Mouse (Mus musculus) kidney, adult 2 months (tissue): ENCODE data around the gene Sp2. TPM values are rescaled to one million over a fixed set of nuclear protein-coding genes. Genes with fewer than 3 reads are reported as not detected.

ENCODE experiments used
- DNase-seq: peaks from one replicate; pipeline ENCODE4 v3.0.0; 2021
- H3K27ac ChIP-seq: fragments of 200-500 bp; 2 replicates; pipeline ENCODE4 v1.5.1; 2012; ENCODE audit warnings: low read depth, low read length, control low read depth, inconsistent platforms; ENCODE audit not compliant: insufficient read depth
- H3K27me3 ChIP-seq: fragments of 200-500 bp; replicated peaks from 2 replicates; pipeline ENCODE4 v1.6.1; 2012; ENCODE audit warnings: mild to moderate bottlenecking, moderate library complexity, low read length, inconsistent platforms; ENCODE audit not compliant: control insufficient read depth, insufficient read depth
- H3K36me3 ChIP-seq: fragments of 200-500 bp; 2 replicates; pipeline ENCODE4 v1.6.1; 2012; ENCODE audit warnings: mild to moderate bottlenecking, moderate library complexity, low read length, inconsistent platforms; ENCODE audit not compliant: control insufficient read depth, insufficient read depth
- H3K4me1 ChIP-seq: fragments of 200-500 bp; 2 replicates; pipeline ENCODE4 v1.6.1; 2011; ENCODE audit warnings: low read length; ENCODE audit not compliant: control insufficient read depth, insufficient read depth
- H3K4me3 ChIP-seq: fragments of 200-500 bp; 2 replicates; pipeline ENCODE4 v1.5.1; 2011; ENCODE audit warnings: mild to moderate bottlenecking, low read depth, low read length, control low read depth; ENCODE audit not compliant: insufficient read depth
- CTCF ChIP-seq: fragments of 200-500 bp; conservative IDR thresholded peaks from 2 replicates; pipeline ENCODE4 v1.5.1; 2011; ENCODE audit warnings: low read depth, mild to moderate bottlenecking, control low read depth, low read length, moderate library complexity, mixed read lengths; ENCODE audit not compliant: insufficient read depth, insufficient read length
- POLR2A ChIP-seq: fragments of 200-500 bp; IDR thresholded peaks from one replicate; pipeline ENCODE4 v1.6.1; 2011; ENCODE audit warnings: low read depth, low read length, control low read depth
- WGBS: fragments of 180-500 bp; shearing (Covaris S2); methylation state at CpG from one replicate; pipeline ENCODE4 v1.1.7; 2018; 5-methylcytosine and 5-hydroxymethylcytosine counted together
- polyA plus RNA-seq: library from polyadenylated mRNA; depleted of rRNA; stranded (reverse); fragments of >200 nt; gene quantifications from 2 replicates; pipeline ENCODE4 v1.2.3, GENCODE M21; 2012

The Sp2 gene
- polyA plus RNA-seq, 1 experiment = 13.3 TPM

- TF ChIP-seq POLR2A (no peak), CTCF (no peak)
- Histone ChIP-seq H3K4me1 (no peaks in the 10 kb centered on the region), H3K27ac (no peak overlapping the region), H3K4me3 (no peak overlapping the region), H3K36me3 (no peaks in the 10 kb centered on the region), H3K27me3 (no peaks in the 10 kb centered on the region)
- 41% methylated on average over 5 of the region's 5 CpGs for WGBS
- DNase-seq = no peak
These were observed 12.3 kb upstream of the Sp2 start for GRCm38 (mm10) chr11:96995031-96995430.

DNA sequence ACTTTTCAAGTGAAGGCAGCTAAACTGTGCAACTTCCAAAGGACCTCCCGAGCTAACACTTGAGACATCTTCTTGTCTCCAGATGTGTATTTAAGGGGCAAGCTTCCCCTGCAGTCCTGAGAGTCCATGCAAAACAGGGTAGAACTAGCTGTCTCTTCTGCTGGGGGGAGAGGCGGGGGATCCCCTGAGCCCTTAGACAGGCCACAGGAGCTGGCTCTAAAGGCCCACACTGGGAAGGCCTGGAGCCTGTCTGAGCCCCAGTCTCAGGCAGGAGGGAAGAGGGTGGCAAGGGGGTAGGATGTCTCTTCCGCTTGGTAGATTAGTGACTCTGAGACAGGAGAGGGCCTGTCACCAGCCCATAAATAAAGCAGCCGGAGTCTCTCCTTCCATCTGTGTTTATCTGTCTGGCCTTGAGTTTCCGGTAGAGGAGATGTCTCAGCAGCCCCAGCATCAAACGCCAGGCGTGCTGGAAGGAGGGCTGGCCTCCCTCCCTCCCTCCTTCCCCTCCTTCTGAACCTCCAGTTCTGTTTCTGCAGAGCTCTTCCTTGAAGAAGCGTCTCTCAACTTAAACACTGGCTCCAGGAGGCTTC is 10.1 kb upstream of the Sp2 start:
- TF ChIP-seq POLR2A = no peak
- TF ChIP-seq CTCF = no peak
- H3K27me3 ChIP-seq = no peaks in the 10 kb centered on the region
- H3K27ac ChIP-seq = no peak overlapping the region
- WGBS = 67% methylated on average over 8 of the region's 8 CpGs
- no peak for DNase-seq
- H3K4me3 ChIP-seq = no peak overlapping the region
- H3K4me1 ChIP-seq = no peaks in the 10 kb centered on the region
- no peaks in the 10 kb centered on the region for H3K36me3 ChIP-seq

GRCm38 (mm10) chr11:96991501-96991900 is 8.7 kb upstream of the Sp2 start:
- 86% methylated on average over 5 of the region's 5 CpGs for WGBS
- no peak overlapping the region for H3K27ac ChIP-seq
- no peak overlapping the region for H3K4me3 ChIP-seq
- H3K27me3 ChIP-seq = no peaks in the 10 kb centered on the region
- DNase-seq = no peak
- H3K36me3 ChIP-seq = no peaks in the 10 kb centered on the region
- H3K4me1 ChIP-seq = no peaks in the 10 kb centered on the region
- no peak for TF ChIP-seq CTCF
- TF ChIP-seq POLR2A = no peak

DNA sequence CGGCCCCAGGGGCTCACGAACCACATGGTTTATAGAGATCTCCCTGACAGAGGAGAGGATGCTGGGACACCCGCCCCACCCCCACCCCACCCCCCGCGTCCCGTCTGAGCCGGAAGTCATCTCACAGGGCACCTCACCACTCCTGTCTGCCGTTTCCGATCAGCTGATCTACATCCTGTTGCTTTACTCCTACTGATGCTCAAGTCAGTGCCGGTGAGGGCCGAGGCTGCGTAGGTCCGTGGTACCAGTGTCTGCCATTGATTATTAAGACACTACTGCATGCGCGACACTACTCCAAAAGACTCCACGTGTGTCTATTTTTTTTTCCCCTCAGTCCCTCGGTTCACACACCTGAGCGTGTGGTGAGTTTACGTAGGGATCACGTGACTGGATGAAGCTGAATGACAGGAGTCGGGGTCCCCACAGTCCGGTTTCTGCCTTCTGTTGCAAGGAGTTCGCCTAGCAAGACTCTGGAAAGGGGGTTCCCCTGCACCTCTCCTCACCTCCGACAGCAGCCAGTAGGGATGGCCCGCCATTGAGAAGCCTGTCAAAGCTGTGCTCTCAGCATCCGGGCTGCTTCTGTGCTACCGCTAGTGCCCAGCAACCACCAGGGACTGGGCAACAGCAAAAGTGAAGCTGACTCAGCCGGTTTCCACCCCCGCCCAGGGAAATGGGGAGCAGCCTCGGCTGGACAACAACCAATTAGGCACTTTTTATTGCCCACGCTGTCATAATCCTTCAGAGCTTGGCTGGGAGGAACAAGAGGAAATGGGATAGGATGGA is 5.3 kb upstream of the Sp2 start:
- no peaks in the 10 kb centered on the region for H3K4me1 ChIP-seq
- no peaks in the 10 kb centered on the region for H3K36me3 ChIP-seq
- no peak for DNase-seq
- peak overlapping the region; percentile 17 for H3K4me3 ChIP-seq
- H3K27ac ChIP-seq = no peak overlapping the region
- no peaks in the 10 kb centered on the region for H3K27me3 ChIP-seq
- 11% methylated on average over 31 of the region's 31 CpGs for WGBS
- TF ChIP-seq POLR2A (no peak), CTCF (no peak)

DNA sequence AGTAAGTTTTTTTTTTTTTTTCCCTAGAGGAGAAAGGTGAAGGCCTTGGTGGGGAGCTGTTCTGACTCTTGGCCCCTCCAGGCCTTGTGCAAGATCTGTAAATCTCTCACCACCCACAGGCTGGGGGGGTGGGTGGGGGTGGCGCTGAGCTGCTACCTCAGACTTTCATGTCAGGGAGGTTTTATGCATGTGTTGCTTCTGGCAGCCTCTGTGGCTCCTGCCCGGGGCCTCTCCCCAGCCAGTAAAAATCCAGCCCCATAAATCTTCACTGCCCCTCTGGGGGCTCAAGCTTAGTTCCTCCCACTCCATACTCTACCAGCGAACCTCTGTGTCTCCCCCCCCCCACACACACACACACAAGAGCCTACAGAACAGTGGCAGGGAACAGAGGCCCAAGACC is 3.7 kb upstream of the Sp2 start:
- no peak for TF ChIP-seq CTCF
- WGBS = 40% methylated on average over 3 of the region's 3 CpGs
- no peak overlapping the region for H3K27ac ChIP-seq
- H3K36me3 ChIP-seq = no peaks in the 10 kb centered on the region
- H3K4me3 ChIP-seq = no peak overlapping the region
- H3K4me1 ChIP-seq = no peaks in the 10 kb centered on the region
- no peaks in the 10 kb centered on the region for H3K27me3 ChIP-seq
- no peak for DNase-seq

GRCm38 (mm10) chr11:96984903-96985302 is 2.1 kb upstream of the Sp2 start:
- no peaks in the 10 kb centered on the region for H3K4me1 ChIP-seq
- H3K36me3 ChIP-seq = no peaks in the 10 kb centered on the region
- TF ChIP-seq CTCF (no peak), POLR2A (no peak)
- no peak for DNase-seq
- WGBS = 58% methylated on average over 4 of the region's 4 CpGs
- H3K4me3 ChIP-seq = no peak overlapping the region
- H3K27ac ChIP-seq = no peak overlapping the region
- H3K27me3 ChIP-seq = no peaks in the 10 kb centered on the region

GRCm38 (mm10) chr11:96982355-96982754 is 404 bp downstream of the Sp2 start:
- H3K4me1 ChIP-seq = no peaks in the 10 kb centered on the region; the same call in 1 of the 2 replicates
- no peaks in the 10 kb centered on the region for H3K27me3 ChIP-seq
- no peaks in the 10 kb centered on the region for H3K36me3 ChIP-seq
- 2% methylated on average over 7 of the region's 7 CpGs for WGBS
- DNase-seq = peak; percentile 85
- TF ChIP-seq CTCF (peak; percentile 95), POLR2A (no peak)
- no peak overlapping the region for H3K27ac ChIP-seq
- H3K4me3 ChIP-seq = no peak overlapping the region
